Mouse (Mus musculus): ENCODE data around the gene Klhl8. TPM values are rescaled to one million over a fixed set of nuclear protein-coding genes. Genes with fewer than 3 reads are reported as not detected.

Klhl8 gene
- polyA plus RNA-seq, 1 experiment from 2014 or later, result 6.7 TPM

DNA sequence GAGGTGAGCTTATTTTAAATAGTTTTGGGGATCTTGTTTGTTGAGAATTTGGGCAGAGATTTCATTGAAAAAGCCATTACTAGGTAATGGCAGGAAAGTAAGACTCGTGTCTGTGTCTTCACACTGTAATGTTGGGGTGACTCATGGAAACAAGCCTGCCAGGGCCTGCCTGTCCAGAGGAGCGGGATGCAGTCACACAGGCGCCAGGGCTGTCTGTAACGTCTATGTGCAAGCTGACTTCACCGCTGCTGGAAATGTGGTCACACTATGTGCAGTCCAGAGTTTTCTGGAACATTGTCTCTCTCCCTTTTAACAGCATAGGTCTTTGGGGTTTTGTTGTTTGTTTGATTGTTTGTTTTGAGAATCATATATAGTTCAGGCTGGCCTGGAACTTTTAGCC lies 88.1 kb downstream of the Klhl8 start:
- no peak overlapping the region for H3K9ac ChIP-seq (ENCODE audit: low read depth, low read length)
- peaks cover 6% of the 10 kb centered on the region; the same call in 1 of the 2 replicates for H3K4me1 ChIP-seq (ENCODE audit: control insufficient read depth, insufficient read depth, low read length)
- no peaks in the 10 kb centered on the region for H3K27me3 ChIP-seq (replicated peaks; ENCODE audit: control insufficient read depth, insufficient read depth, low read length)
- no peak overlapping the region for H3K4me2 ChIP-seq (ENCODE audit: low read depth, low read length)
- no peaks in the 10 kb centered on the region for H3K9me3 ChIP-seq (ENCODE audit: control insufficient read depth, low read length)
- 92% methylated on average over 5 of the region's 5 CpGs for WGBS
- no peak overlapping the region for H3K4me3 ChIP-seq (ENCODE audit: low read length)
- ATAC-seq, result no peak
- H3K27ac ChIP-seq (ENCODE audit: low read length), result no peak overlapping the region
- H3K36me3 ChIP-seq (ENCODE audit: control insufficient read depth, insufficient read depth, low read length), result no peaks in the 10 kb centered on the region

DNA sequence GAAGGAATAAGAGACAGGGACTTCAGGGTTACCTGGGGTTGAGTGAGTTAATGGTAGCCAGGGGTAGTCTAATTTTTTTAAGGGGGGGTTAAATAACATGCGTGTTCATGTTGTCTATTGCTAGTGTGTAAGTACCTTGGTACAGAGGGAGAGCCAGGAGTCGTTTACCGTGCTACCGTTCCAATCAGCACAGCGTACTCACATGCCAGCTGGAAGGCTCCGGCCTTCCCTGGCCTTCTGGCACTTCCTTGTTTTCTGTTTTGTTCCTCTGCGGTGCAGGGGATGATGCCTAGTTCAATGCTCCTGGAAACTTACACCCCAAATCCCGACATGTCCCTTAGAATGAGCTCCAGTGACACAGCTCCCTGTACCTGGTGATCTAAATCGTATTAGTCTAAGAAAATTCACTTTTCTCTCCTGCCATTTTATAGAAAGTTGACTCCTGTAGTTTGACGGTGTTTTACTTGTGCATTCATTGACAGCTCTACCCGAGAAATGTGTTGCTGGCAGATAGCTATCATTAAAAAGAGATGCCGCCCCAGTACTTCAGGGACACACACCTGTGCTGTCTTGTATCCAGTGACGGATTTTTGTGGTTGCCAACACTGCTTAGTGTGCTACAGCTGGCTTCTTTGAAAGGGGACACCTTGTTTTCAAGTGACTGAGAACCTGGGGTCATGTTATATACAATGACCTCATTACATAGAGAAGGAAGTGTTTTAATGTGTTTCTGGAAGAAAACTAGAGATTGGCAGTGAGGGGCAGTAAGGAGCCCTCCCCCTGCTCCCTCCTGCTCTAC lies 89.4 kb downstream of the Klhl8 start:
- no peak overlapping the region for H3K27ac ChIP-seq (ENCODE audit: low read length)
- H3K36me3 ChIP-seq (ENCODE audit: control insufficient read depth, insufficient read depth, low read length), result no peaks in the 10 kb centered on the region
- H3K4me1 ChIP-seq (ENCODE audit: control insufficient read depth, insufficient read depth, low read length), result peaks cover 6% of the 10 kb centered on the region; the same call in 1 of the 2 replicates
- 60% methylated on average over 13 of the region's 13 CpGs for WGBS
- H3K9ac ChIP-seq (ENCODE audit: low read depth, low read length), result no peak overlapping the region
- H3K27me3 ChIP-seq (replicated peaks; ENCODE audit: control insufficient read depth, insufficient read depth, low read length), result no peaks in the 10 kb centered on the region
- no peak overlapping the region for H3K4me3 ChIP-seq (ENCODE audit: low read length)
- H3K4me2 ChIP-seq (ENCODE audit: low read depth, low read length), result no peak overlapping the region
- H3K9me3 ChIP-seq (ENCODE audit: control insufficient read depth, low read length), result no peaks in the 10 kb centered on the region
- ATAC-seq, result 0 out of 2 replicates have a peak, but pooled peaks have one; percentile 38

DNA sequence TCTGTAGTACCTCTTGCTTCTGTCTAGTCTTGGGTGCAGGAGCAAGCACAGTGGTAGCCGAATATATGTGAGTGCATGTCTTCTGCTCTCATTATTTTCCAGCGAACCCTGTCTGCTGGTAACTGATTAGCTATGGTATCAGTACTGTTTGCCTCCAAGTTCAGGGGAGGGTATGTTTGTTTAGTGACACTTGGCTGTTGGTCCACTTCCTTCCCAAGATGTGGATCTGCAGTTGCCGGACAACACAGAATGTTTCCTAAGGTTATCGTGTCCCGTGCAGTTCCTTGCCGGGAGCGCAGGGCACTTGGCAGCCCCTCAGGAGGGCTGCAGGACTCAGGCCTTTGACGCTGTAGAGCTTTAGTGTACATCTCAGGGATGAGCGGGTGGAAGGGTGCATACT lies 90.0 kb downstream of the Klhl8 start:
- H3K9ac ChIP-seq (ENCODE audit: low read depth, low read length), result no peak overlapping the region
- peak; percentile 73 for ATAC-seq
- 0 out of 2 replicates have a peak overlapping the region, but pooled peaks have one; percentile 8 for H3K4me2 ChIP-seq (ENCODE audit: low read depth, low read length)
- H3K4me3 ChIP-seq (ENCODE audit: low read length), result no peak overlapping the region
- H3K4me1 ChIP-seq (ENCODE audit: control insufficient read depth, insufficient read depth, low read length), result peaks cover 6% of the 10 kb centered on the region; the same call in 1 of the 2 replicates
- H3K36me3 ChIP-seq (ENCODE audit: control insufficient read depth, insufficient read depth, low read length), result no peaks in the 10 kb centered on the region
- H3K27ac ChIP-seq (ENCODE audit: low read length), result no peak overlapping the region
- no peaks in the 10 kb centered on the region for H3K27me3 ChIP-seq (replicated peaks; ENCODE audit: control insufficient read depth, insufficient read depth, low read length)
- H3K9me3 ChIP-seq (ENCODE audit: control insufficient read depth, low read length), result no peaks in the 10 kb centered on the region
- WGBS, result 58% methylated on average over 9 of the region's 9 CpGs

DNA sequence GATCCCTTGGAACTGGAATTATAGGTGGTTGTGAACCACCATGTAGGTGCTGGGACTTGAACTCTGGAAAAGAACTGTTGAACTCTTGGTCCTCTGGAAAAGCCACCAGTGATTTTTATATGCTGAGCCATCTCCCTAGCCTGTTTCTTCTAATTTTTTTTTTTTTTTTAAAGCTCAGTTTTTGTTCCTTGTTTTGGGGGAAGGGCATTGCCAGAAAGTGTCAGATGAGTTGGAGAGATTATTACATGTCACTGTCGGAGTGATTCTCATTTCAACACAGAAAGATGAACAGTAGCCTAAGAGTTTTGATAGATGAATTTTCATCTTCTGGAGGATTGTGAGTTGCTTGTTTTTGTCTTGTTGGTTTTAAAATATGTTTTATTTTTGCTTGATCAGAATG lies 91.4 kb downstream of the Klhl8 start:
- 93% methylated on average over 1 of the region's 1 CpGs for WGBS

DNA sequence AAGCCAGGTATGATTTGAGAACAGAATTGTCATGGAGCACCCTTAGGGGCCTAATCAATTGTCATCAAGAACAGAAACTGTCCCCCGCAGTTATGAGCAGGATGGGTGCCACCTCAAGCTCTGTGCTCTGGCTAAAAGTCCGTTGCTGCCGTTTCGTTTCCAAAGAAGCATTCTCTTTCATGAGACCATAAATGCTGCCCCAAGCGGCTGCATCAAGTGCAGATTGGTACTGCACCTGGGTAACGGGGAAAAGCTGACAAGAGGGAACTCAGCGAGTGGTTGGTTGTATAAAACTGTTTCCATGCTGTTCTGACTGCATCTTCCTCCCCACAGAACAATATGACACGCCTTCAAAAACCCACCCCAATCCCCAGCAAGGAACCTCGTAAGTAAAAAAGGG lies 92.5 kb downstream of the Klhl8 start:
- ATAC-seq, result no peak
- Histone ChIP-seq H3K36me3 (ENCODE audit: control insufficient read depth, insufficient read depth, low read length) (no peaks in the 10 kb centered on the region), H3K9me3 (ENCODE audit: control insufficient read depth, low read length) (no peaks in the 10 kb centered on the region), H3K4me2 (ENCODE audit: low read depth, low read length) (no peak overlapping the region), H3K4me1 (ENCODE audit: control insufficient read depth, insufficient read depth, low read length) (peaks cover 18% of the 10 kb centered on the region), H3K9ac (ENCODE audit: low read depth, low read length) (no peak overlapping the region), H3K27ac (ENCODE audit: low read length) (no peak overlapping the region), H3K27me3 (replicated peaks; ENCODE audit: control insufficient read depth, insufficient read depth, low read length) (no peaks in the 10 kb centered on the region), H3K4me3 (ENCODE audit: low read length) (no peak overlapping the region)
- 85% methylated on average over 9 of the region's 9 CpGs for WGBS

More for the DNA sequence above, 91.4 kb downstream of the Klhl8 start:
- Histone ChIP-seq H3K4me1 (ENCODE audit: control insufficient read depth, insufficient read depth, low read length) (peaks cover 12% of the 10 kb centered on the region), H3K4me2 (ENCODE audit: low read depth, low read length) (no peak overlapping the region), H3K27me3 (replicated peaks; ENCODE audit: control insufficient read depth, insufficient read depth, low read length) (no peaks in the 10 kb centered on the region), H3K27ac (ENCODE audit: low read length) (no peak overlapping the region), H3K4me3 (ENCODE audit: low read length) (no peak overlapping the region), H3K9ac (ENCODE audit: low read depth, low read length) (no peak overlapping the region), H3K9me3 (ENCODE audit: control insufficient read depth, low read length) (no peaks in the 10 kb centered on the region), H3K36me3 (ENCODE audit: control insufficient read depth, insufficient read depth, low read length) (no peaks in the 10 kb centered on the region)
- ATAC-seq, result no peak

- Histone ChIP-seq H3K4me1 (ENCODE audit: control insufficient read depth, insufficient read depth, low read length) (peaks cover 18% of the 10 kb centered on the region), H3K4me2 (ENCODE audit: low read depth, low read length) (no peak overlapping the region), H3K36me3 (ENCODE audit: control insufficient read depth, insufficient read depth, low read length) (no peaks in the 10 kb centered on the region), H3K27ac (ENCODE audit: low read length) (no peak overlapping the region), H3K9ac (ENCODE audit: low read depth, low read length) (no peak overlapping the region), H3K9me3 (ENCODE audit: control insufficient read depth, low read length) (no peaks in the 10 kb centered on the region), H3K27me3 (replicated peaks; ENCODE audit: control insufficient read depth, insufficient read depth, low read length) (no peaks in the 10 kb centered on the region), H3K4me3 (ENCODE audit: low read length) (no peak overlapping the region)
- 0 out of 2 replicates have a peak, but pooled peaks have one; percentile 14 for ATAC-seq
- WGBS, result 25% methylated on average over 1 of the region's 1 CpGs
Observed at GRCm38 (mm10) chr5:103817754-103818153, 93.3 kb downstream of the Klhl8 start.

DNA sequence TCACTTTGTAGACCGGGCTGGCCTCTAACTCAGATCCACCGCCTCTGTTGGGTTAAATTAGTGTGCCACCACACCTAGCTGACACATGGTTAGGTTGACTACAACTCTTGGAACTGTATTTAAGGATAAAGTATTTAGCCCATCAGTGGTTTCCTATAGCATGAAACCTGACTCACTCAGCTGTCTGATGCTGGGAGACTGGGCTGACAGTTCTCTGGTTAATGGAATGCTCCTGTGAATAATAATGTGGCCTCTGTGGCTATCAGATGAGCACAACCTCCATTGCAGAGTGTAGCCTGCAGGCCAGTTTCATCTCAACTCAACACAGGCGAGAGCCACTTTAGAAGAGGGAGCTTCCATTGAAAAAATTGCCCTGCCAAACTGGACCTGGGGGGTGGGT lies 94.3 kb downstream of the Klhl8 start:
- Histone ChIP-seq H3K9ac (ENCODE audit: low read depth, low read length) (no peak overlapping the region), H3K4me1 (ENCODE audit: control insufficient read depth, insufficient read depth, low read length) (peaks cover 18% of the 10 kb centered on the region), H3K4me3 (ENCODE audit: low read length) (no peak overlapping the region), H3K27ac (ENCODE audit: low read length) (no peak overlapping the region), H3K27me3 (replicated peaks; ENCODE audit: control insufficient read depth, insufficient read depth, low read length) (no peaks in the 10 kb centered on the region), H3K4me2 (ENCODE audit: low read depth, low read length) (no peak overlapping the region), H3K9me3 (ENCODE audit: control insufficient read depth, low read length) (no peaks in the 10 kb centered on the region), H3K36me3 (ENCODE audit: control insufficient read depth, insufficient read depth, low read length) (no peaks in the 10 kb centered on the region)
- ATAC-seq, result no peak
- WGBS, result 97% methylated on average over 3 of the region's 3 CpGs

GRCm38 (mm10) chr5:103815249-103815617 lies 95.8 kb downstream of the Klhl8 start:
- peaks cover 13% of the 10 kb centered on the region for H3K4me1 ChIP-seq (ENCODE audit: control insufficient read depth, insufficient read depth, low read length)
- H3K27ac ChIP-seq (ENCODE audit: low read length), result no peak overlapping the region
- no peaks in the 10 kb centered on the region for H3K9me3 ChIP-seq (ENCODE audit: control insufficient read depth, low read length)
- H3K27me3 ChIP-seq (replicated peaks; ENCODE audit: control insufficient read depth, insufficient read depth, low read length), result no peaks in the 10 kb centered on the region
- no peak overlapping the region for H3K9ac ChIP-seq (ENCODE audit: low read depth, low read length)
- 32% methylated on average over 4 of the region's 4 CpGs for WGBS
- no peak overlapping the region for H3K4me3 ChIP-seq (ENCODE audit: low read length)
- ATAC-seq, result no peak
- no peak overlapping the region for H3K4me2 ChIP-seq (ENCODE audit: low read depth, low read length)
- H3K36me3 ChIP-seq (ENCODE audit: control insufficient read depth, insufficient read depth, low read length), result no peaks in the 10 kb centered on the region

- Histone ChIP-seq H3K4me2 (ENCODE audit: low read depth, low read length) (no peak overlapping the region), H3K27ac (ENCODE audit: low read length) (peak overlapping the region; percentile 57; the same call in 1 of the 2 replicates), H3K27me3 (replicated peaks; ENCODE audit: control insufficient read depth, insufficient read depth, low read length) (no peaks in the 10 kb centered on the region), H3K9me3 (ENCODE audit: control insufficient read depth, low read length) (no peaks in the 10 kb centered on the region), H3K4me3 (ENCODE audit: low read length) (no peak overlapping the region), H3K9ac (ENCODE audit: low read depth, low read length) (no peak overlapping the region), H3K4me1 (ENCODE audit: control insufficient read depth, insufficient read depth, low read length) (peaks cover 13% of the 10 kb centered on the region), H3K36me3 (ENCODE audit: control insufficient read depth, insufficient read depth, low read length) (no peaks in the 10 kb centered on the region)
- ATAC-seq, result peak; percentile 80
- 43% methylated on average over 16 of the region's 16 CpGs for WGBS
Observed at GRCm38 (mm10) chr5:103814551-103815248, 96.4 kb downstream of the Klhl8 start.

Measured in intestine, embryonic 16.5 days (tissue).